Mouse (Mus musculus) 3T3-L1 (cell line): ENCODE results near the gene Cables2.
"Not testable (repeated sequence)": the region's sequence is repeated elsewhere in the genome, so short reads cannot be mapped to it uniquely, and the experiment has no call there.

ENCODE experiments used
- DNase-seq: peaks from one replicate; pipeline ENCODE4 v3.0.0-alpha.2; 2015; ENCODE audit warnings: low read depth, low spot score

Cables2 gene

GRCm38 (mm10) chr2:180277773-180278320 is 4.6 kb upstream of the Cables2 start:
- DNase-seq: no peak

DNA sequence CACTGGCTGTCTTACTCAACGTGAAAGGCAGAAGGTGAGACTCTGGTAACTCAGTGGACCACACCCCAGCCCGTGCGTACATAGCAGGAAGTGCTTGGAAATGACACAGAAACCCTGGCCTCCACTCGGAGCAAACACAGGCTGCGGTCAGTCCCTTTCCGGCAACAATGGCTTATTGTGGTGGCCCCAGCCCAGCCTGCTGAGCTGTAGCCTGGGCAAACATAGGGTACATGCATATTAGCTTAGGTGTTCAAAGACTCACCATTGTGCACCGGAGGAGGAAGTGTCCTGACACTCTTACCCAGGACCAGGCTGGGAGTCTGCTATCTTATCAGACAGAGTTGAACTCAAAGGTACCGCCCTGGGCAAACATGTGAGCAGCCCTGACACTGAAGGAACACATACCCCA is 3.6 kb upstream of the Cables2 start:
- no peak for DNase-seq

DNA sequence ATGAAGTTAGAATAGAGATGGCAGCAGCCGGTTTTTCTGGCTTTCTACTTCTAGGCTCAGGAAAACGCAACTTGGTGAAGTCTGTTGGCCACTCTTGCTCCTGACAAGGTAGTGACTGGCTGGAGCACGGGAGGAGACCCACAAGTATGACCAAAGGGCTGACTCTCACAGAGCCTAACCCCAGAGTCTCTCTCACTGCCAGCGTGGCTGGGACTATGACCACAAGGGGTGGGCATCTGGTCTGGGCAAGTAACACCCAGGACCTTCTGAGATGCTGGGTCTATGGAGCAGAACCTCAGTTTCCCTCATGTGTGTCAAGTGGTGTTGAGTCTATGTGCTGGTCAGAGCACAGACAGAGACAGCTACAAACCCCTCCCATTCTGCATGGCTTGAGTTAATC is 3.1 kb upstream of the Cables2 start:
- no peak for DNase-seq

GRCm38 (mm10) chr2:180275836-180276235 is 2.5 kb upstream of the Cables2 start:
- peak; percentile 90 for DNase-seq

GRCm38 (mm10) chr2:180274523-180274922 is 1.2 kb upstream of the Cables2 start:
- DNase-seq: no peak

DNA sequence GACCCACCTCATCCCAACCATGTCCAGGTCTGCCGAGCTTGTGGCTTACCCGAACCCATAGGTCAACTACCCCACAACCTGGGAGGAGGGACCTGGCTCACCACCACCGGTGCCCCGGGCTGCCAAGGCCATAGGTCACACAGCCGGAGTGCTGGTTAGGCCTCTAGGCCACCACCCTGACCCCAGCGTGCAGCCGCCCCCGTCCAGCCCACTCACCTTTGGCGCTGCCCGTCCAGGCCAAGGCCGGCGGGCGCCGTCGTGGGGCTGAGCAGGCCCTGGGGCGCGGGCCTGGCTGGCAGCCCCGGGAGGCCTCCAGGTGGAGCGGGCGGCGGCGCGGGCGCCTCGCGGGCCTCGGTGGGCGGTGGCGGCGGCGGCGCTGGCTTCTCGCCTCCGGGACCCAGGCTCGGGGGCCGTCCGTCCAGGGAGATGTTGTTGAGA is 393 bp downstream of the Cables2 start:
- DNase-seq: no peak

DNA sequence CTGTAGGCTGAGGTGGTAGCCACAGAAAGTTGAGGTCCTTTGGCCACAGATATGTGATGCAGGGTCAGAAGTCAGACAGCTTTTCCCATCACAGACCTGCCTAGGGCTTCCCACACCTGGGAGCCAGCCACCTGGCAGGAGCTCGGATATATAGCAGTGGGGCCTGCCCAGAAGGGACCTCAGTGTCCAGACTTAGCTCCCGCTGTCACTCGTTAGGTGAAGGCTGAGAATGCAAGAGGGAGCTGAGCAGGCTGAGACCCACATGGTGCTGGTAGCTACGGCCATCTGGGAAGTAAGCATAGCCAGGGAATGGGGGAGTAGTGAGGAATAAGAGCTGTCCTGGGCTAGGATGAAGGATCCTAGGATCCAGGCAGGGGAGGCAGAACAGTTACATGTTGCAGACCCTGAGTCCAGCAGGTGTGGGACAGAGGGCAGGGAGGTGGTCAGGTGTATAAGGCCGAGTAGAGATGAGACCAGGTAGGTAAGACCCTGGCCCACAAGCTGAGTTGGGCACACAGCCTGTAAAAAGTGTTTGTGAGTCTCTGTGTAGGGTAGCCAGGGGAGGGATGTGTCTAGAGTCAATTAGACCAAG is 1.4 kb downstream of the Cables2 start:
- DNase-seq: no peak

DNA sequence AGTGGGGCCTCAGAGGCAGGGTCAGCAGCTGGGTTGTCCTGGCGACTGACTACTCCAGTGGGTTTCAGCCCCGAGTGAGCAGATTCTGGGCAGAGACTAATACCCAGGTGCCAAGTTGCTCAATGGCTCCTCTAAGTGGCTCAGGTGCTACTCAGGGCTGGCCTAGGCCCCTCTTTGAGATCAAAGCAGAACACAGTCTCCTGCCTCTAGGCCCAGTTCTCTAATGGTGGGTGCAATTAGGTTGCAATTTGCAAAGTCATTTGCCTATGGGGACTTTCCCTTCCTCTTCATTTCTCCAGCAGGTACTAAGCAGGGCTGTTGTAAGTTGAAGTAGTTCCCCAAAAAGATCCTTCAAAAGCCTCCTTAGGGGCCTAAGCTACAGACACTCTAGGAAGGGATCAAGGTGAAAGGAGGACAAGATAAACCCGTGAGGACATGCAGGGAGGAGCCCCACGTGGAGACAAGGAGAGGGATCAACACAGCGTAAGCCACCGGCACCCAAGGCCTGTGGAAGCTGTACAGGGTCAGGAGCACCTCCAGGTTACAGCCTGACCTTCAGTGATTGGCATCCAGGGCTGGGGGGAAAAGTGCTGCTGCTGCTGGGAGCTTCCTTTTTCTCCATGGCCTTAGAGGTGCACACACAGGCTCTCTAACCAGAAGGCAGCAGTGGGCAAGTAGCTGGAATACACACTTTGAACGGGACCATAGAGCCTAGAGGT is 2.6 kb downstream of the Cables2 start:
- DNase-seq: no peak

DNA sequence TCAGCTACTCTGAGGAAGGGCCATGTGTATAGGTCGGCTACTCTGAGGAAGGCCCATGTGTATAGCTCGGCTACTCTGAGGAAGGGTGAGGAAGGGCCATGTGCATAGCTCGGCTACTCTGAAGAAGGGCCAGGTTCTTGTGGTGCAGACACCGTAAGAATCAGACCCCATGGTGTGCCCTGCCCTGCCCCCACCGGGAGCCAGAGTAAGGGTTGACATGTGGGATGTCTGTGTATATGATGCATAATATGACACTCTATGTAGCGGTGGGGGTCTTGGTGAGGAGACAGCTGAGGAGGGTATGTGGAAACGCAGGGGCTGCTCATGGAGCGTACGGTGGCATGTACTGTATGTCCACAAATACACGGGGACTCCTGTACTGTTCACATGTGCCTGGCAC is 4.0 kb downstream of the Cables2 start:
- DNase-seq: no peak

- DNase-seq: no peak
These were observed 5.3 kb downstream of the Cables2 start for GRCm38 (mm10) chr2:180267955-180268354.

DNA sequence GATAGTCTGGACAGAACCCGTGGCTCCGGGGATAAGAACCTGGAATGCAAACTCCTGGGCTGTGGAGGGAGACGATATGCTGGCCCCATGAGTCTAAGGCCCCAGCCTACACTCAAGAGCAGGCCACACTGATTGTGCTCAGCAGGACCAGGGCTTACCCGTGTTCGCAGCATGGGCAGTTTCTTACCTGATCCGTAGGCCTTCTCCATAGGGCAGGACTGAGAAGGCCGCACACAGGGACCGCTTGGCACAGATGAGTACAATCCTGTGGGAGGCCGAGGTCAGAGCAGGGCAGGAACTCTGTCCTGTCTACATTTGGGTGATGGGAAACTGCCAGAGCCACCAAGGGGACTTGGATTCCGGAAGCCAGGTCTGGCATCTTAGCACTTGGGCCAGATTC is 10.4 kb downstream of the Cables2 start:
- no peak for DNase-seq

DNA sequence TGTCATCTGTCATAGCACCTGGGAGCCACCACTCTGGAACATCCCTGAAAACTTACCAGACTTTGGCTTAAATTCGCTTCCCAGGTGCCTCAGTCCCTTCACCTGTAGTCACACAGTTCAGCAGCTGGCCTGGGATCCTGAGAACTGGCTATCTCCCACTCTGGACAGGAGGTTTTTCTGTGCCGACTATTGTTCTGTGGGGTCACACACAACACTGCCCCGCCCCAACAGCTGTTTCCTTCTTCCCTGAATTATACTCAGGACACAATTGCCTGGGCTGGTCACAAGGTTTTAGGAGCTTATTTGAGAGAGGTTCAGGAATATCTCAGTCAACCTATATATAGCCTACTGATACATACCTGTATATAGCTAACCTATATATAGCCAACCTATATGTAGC is 10.9 kb downstream of the Cables2 start:
- DNase-seq: no peak

GRCm38 (mm10) chr2:180261901-180262300 is 11.4 kb downstream of the Cables2 start:
- no peak for DNase-seq

GRCm38 (mm10) chr2:180260610-180261480 is 12.5 kb downstream of the Cables2 start:
- no peak for DNase-seq

GRCm38 (mm10) chr2:180259826-180260609 is 13.3 kb downstream of the Cables2 start:
- DNase-seq: not testable (repeated sequence)

DNA sequence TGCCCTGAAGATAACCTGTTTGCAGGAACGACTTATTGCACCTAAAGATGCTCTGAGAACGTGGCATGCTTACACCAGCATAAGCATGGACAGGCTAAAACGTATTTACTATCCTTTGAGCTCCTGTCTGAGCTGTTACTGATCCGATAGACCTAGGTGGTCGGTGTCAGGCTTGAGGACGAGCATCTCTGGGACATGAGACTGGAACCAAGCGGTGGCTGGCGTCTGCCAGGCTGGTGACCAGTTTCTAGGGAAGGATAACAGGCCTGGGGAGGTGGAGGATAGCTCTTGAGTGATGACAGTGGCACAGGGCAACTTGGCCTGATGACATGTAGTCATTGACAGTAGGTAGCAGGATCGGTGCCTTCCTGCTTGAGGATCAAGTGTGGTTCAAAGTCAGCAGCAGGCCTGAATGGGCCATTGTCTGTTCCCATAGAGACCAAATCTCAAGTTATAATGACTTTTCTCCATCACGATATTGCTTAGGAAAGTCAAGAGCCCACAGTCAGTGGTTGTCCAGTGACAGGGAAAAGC is 14.3 kb downstream of the Cables2 start:
- not testable (repeated sequence) for DNase-seq

DNA sequence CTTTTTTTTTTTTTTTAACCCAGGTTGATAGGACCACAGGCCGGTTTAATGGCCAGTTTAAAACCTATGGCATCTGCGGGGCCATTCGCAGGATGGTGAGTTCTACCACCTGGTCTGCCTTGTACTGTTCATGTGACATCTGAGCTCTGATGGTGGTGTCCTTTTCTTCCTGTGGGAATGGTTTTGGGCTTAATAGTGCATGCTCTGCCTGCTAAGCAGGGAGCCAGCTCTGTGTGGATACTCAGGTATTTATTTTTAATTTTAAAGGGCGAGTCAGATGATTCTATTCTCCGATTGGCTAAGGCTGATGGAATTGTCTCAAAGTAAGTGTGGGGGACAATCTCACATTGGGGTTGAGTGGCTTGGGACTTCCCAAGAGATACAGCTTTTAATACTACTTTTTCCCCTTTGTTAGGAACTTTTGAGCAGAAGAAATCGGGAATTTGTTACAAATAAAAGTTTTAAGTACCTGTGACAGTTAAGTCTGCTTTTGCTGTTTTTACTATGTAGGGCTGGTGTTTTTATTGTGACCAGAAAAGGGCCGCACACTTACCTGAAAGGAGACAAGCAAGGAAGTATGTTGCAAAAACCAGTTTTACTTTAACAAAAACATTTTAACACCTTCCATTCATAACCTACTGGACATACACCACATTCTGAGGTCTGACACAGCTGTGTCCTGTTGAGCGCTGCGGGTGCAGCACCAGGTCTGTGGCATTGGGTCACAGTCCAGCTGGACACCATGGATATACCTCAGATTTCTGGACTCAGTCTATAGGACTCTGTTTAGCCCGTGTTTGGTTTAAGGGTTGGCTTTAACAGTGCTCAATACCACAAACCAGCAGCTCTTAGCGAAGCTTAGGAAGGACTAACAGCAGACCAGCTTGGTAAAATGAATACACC is 15.1 kb downstream of the Cables2 start:
- DNase-seq: no peak

GRCm38 (mm10) chr2:180257001-180257521 is 16.2 kb downstream of the Cables2 start, which contains the start of gene Rps21:
Rps21 (plus strand) TSS chr2:180257377.
- peak; percentile 100 for DNase-seq

- DNase-seq: no peak
These were observed 16.8 kb downstream of the Cables2 start for GRCm38 (mm10) chr2:180256296-180257000.
